Mouse (Mus musculus) layer of hippocampus, postnatal 25 days (tissue): ENCODE measurements at regions not wholly inside any gene's neighbourhood (a gene's known extent, or its start where the extent isn't known, plus 50 kb on each side); places are given as distances from the start of the nearest gene placed in this dataset.
A peak's percentile ranks its signal among the peaks of the same experiment; 100 is the strongest.

Experiments used
- DNase-seq, 2 experiments: peaks; one replicate each; pipeline ENCODE4 v3.0.0; 2022; ENCODE audit warnings: mixed read lengths in 2 of 2, low spot score in 1 of 2; ENCODE audit errors: extremely low spot score in 1 of 2

DNA sequence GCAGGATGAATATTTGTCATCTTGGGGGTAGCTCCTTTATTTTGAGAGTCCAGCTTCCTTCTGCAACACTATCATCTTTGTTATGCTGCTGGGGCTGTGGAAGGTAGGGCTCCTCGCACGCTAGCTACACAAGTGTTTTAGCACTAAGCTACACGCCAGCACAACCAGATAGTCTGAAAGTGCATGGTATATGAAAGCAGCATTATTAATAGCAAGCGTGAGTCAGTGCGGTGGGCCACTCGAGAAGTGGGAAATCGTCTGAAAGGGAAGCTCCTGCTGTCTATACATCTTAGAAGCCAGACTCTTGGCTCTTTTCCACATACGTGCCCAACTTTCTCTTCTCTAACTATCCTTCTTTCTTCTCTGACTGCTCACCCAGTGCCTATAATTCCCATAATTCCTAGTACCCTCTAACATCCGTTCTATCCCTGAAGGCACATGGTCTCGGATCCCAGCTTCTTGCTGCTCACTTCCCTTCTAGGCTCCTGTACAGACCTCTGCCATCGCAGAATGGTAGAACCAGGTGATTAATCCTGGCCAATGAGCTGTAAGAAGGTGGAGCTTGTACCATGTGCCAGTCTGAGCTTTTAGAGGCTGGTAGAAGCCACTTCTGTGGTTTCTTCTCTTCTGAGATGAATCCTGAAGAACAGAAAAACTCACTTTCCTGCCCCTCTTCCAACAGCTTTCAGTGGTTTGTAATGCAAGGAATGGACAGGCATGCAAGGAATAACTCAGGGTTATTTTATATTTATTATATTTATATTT lies 55.5 kb downstream of the E030025P04Rik start:
- no peak for DNase-seq

- DNase-seq, result no peak
Observed at GRCm38 (mm10) chr11:109081957-109082356, 62.2 kb downstream of the E030025P04Rik start.

DNA sequence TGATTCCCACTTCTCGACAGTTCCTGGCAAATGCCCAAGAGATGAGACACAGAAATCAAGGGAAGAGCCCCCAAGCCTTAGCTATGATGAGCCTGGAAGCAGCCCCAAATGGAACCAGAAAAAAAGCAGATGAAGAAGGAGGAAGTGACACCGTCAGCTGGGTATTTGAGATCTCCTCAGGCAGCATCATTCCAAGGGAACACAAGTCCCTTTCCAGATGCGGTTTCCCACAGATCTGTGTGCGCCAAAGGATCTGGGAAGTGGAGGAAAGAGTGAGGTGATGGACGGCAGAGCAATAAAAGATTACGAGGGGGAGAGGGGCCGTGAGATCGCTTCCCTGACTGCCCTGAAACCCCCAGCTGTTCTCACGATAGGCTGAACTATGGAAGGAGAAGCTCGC lies 62.7 kb downstream of the E030025P04Rik start:
- no peak for DNase-seq

DNA sequence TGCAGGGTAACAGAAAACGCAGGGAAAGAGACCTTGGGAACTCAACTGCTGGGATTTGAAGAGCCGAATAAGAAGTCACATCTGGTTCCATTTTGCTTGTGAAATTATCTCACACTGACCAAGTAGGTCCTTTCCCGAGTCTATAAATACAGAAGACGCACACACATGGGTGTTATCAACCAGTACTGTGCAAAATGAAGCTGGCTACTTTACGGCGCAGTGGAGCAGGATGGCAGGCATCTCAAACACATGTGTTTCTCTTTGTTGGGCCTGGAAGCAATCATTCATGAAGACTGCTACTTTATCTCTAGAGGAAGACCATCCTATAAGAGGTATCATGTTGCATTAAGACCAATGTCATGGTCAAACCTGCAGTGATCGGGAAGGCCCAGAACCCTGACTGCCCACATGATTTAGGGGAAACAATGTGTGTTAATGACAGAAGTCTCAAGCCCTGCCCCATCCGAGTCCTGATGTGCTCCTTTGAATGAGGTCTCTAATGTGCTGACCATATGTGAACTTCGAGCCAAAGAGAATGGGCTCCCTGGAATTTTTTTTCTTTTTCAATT lies 63.2 kb downstream of the E030025P04Rik start:
- no peak for DNase-seq

GRCm38 (mm10) chr11:109079466-109079865 lies 64.7 kb downstream of the E030025P04Rik start:
- peak in 1 of 2 experiments; percentile 19 for DNase-seq

DNA sequence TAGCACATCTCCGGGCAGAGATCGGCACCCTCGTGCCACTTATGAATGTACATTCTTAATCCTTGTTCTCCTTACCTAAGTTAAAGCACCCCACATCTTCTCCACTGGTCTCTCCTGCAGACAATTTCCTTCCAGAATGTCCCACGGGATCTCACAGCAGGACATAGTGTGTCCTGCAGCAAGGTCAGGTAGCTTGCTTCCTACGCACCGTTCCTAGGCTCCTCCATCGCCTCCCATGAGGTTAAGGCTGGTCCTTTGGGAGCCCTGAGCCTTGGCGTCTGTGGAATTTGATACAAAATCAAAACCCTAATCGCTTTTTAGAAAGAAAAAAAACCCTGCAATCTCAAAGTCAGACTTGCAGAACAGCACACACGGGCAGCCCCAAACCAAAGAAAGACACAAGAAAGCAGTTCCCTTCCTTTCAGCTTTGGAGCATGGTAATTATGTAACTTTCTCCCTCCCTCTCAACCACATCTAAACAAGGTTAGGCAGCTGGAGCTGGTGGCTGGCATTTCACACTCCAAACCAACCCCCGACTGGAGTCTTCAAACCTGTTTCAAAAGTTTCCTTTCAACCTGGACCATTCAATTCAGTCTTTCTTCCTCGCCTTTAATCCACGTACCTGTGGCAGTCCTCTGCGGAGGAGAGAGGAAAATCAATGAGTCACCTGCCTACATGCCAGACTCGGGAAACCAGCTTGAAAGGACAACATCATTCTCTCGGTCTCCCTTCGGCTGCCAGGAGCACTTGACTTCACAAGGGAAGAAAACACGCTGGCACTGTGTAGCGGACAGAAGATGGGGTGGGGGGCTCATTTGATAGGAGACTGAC lies 67.4 kb downstream of the E030025P04Rik start:
- no peak for DNase-seq

GRCm38 (mm10) chr11:109071340-109071739 lies 72.8 kb downstream of the E030025P04Rik start:
- DNase-seq, result no peak

GRCm38 (mm10) chr11:109070412-109070811 lies 73.8 kb downstream of the E030025P04Rik start:
- no peak for DNase-seq

DNA sequence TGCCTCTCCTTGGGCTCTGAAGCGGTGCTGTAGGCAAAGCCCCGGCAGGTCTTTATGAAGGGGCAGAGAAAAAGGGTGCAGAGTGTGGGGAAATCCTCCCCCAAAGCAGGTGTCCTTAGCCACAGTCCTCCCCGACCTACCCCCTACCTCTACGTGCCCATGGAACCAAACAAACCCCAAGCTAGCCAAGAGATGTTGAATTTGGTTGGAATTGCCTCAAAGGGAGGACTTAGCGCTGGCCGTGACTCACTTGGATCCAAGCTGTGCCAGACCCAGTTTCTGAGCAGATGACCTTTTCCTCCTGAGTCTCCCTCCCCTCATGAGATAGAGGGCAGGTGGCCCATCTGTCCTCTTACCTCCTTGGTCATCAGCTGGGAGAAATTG lies 74.9 kb downstream of the E030025P04Rik start:
- DNase-seq, result no peak

DNA sequence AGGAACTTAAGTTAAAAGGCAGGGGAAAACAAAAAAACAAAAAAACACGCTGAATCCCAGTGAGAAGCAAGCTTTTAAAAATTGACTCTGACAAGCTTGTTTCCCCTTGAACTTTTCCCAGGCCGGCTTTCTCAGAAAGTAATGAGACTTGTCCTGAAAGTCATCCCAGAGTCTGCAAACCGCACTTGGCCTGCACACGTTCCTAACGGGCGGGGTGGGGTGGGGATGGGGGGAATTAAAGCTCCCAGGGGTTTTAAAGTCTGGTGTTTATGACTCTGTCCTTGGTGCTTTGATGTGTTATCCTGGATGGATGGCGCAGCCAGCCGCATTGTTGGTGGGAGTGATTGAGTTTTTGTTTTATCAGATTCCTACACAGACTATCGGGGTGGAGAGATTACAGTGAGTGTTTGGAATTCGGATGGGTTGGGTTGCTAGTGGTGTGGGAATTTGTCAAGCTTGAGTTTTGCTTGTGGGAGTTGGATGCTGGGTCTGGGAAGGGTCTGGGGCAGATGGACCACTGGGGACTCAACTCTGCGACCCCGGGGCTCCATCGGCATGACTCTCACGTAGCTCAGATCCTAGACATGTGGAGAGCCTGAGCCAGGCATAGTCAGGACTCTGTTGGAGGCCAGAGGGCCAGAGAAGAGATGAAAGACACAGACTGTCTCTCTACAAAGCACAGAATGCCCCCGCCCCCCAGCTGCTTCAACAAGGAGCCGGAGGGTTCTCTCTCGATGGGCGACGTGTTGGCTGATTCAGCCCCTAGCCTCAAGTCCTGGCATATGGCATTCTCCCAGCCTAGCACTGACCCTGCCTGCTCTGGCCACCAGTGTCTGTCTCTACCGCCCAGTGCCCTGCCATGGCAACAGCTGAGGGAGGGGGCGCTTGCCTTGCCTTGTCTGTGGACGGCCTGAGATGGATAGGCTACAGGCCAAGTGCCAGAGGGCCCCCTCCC lies 75.5 kb downstream of the E030025P04Rik start:
- DNase-seq, result no peak

DNA sequence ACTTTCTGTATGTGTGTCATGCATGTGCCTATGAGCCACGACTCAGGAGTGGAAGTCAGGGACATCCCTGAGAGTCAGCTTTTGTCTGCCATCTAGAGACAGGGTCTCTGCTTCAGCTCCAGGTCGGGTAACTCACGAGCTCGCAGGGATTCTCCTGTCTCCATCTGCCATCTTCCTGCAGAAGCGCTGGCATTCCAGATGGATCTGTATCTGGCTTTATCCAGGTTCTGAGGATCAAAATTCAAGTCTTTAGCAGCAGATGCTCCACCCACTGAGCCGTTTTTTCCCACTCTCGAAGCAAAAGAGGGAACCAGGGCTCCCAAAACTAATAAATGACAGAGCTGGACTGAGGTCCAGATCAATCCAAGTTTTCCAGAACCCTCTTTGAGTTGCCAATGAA lies 76.4 kb downstream of the E030025P04Rik start:
- DNase-seq, result no peak

- peak in 1 of 2 experiments; percentile 11 for DNase-seq
Observed at GRCm38 (mm10) chr11:109061971-109062370, 82.2 kb downstream of the E030025P04Rik start.

GRCm38 (mm10) chr11:109060527-109060908 lies 83.7 kb downstream of the E030025P04Rik start:
- DNase-seq, result no peak

- DNase-seq, result no peak
Observed at GRCm38 (mm10) chr11:109059863-109060526, 84.2 kb downstream of the E030025P04Rik start.

DNA sequence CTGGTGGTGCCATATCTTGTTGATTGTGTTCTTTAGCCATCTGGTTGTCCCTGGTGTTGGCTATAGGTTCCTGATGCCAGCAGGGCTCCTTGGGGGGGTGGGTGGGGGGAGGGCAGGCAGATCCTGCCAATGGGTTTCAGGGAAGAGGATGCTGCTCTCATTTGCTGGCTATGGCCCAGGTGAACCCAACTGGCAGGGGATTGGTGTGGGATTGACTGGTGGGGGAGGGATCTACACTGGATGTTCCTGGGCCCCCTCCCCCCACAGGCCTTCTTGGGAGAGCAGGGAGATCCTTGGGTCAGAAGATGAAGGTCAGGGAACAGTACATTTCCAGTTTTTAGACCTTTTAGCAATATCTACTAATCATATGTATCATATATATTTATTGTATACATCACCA lies 86.1 kb downstream of the E030025P04Rik start:
- no peak for DNase-seq

DNA sequence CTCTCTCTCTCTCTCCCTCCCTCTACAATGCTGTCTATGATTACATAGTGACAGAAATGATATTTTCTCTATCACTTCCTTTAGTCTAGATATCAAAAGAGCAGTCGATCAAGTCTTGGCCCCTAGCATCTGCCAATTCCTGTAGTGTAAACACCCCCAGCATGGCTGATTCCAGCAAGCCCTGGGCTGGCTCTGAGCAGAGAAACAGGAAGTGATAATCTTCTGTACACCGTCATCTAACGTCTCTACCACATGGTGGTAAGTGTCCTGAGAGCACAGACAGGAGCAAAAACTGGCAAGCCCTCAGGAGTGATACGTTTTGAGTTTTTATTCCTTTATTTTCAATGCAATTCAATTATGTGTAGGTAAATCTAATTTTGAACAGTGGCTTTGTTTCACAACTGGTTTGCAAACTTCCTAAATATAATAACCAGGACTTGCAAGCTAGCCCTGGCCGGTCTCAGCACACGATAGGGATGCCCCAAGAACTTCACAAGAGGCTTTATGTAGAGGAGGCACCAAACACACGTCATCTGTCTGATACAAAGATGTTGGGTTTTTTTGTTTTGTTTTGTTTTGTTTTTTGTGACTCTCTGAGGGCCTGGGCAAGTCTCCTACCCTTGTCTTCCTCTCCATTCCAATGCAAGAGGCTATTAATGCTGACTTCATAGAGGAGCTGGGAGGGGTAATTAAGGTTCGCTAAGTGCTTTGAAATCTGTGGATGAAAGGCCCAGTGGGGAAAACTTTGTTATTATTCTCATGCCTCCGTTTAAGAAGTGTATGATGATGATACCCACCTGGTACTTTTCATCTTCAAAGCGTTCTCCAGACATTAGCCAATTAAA lies 95.7 kb downstream of the E030025P04Rik start:
- DNase-seq, result no peak

- no peak for DNase-seq
Observed at GRCm38 (mm10) chr11:109047483-109048110, 96.6 kb downstream of the E030025P04Rik start.

- DNase-seq, result no peak
Observed at GRCm38 (mm10) chr11:109046446-109046845, 97.7 kb downstream of the E030025P04Rik start.
